24 mouse cellular contexts compared by ENCODE assay signal in the genomic region with DNA sequence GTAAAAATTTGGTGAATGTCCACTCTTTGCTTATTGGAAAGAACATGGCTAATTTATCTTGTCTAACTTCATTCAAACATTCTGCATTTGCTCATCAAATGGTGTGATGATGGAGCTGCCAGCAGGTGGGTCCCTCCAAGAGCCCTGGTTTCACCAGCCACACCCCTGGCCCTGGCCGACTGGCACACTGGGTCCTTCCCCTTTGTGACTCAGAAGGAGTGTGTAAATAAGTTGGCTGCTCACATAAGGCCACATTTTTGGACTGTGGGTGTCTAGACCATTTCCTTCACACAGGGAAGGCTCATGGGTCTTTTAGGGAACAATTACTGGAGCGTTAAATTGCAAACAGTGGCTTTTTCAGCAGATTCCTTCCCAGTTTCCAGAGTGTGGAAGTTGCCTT.
DNase-seq lines count a peak whose midpoint lies in the region; ATAC-seq lines count a peak whose summit lies in the region.
"Had no signal": no experiment of that assay in that cellular context is flagged by ENCODE, and none has a peak within 500 bp of the region (broad histone marks: within the 10 kb centered on the region; RNA-seq: fewer than 3 reads in every experiment).

No protein-coding gene starts in this region.

- intact Hi-C loops in left cerebral cortex, postnatal 4 days (cut with DNase I): no loop called here

- 62% methylated on average over 2 of the region's 2 CpGs for WGBS in kidney, embryonic 16.5 days
- WGBS in midbrain, embryonic 13.5 days: 80% methylated on average over 2 of the region's 2 CpGs

- no peak overlapping the region for H3K4me2 ChIP-seq in kidney, embryonic 16.5 days (replicated peaks; ENCODE audit: low read depth, low read length)
- H3K4me2 ChIP-seq in midbrain, embryonic 13.5 days (replicated peaks): no peak overlapping the region
- H3K4me2 ChIP-seq: forebrain, embryonic 12.5 days; forebrain, embryonic 15.5 days; heart, embryonic 12.5 days; heart, embryonic 15.5 days; hindbrain, embryonic 13.5 days had no signal

- no peak overlapping the region for H3K4me3 ChIP-seq in kidney, embryonic 16.5 days (ENCODE audit: low read length)
- H3K4me3 ChIP-seq in midbrain, embryonic 13.5 days (replicated peaks): no peak overlapping the region
- H3K4me3 ChIP-seq: forebrain, embryonic 12.5 days; forebrain, embryonic 15.5 days; heart, embryonic 12.5 days; heart, embryonic 15.5 days; hindbrain, embryonic 10.5 days; hindbrain, embryonic 13.5 days had no signal

- DNase-seq in kidney, adult 11 months: peak; percentile 18
- peak; percentile 97 for DNase-seq in Muller cell, postnatal 12 days (ENCODE audit: inconsistent ontology term)
- DNase-seq in fibroblast of lung, adult 2 months (ENCODE audit: low read depth): peak; percentile 54
- DNase-seq in cerebellum, postnatal 4 days (ENCODE audit: low spot score in 2 of 2): no peak
- DNase-seq in left cerebral cortex, postnatal 4 days: no peak
- DNase-seq: adrenal gland, adult 2 months; adrenal gland, postnatal 14 days; cerebellum, adult 11 months; cerebellum, adult 2 months; cerebellum, adult 9-11 months; cerebellum, postnatal 25 days; gastrocnemius, postnatal 25 days; heart, adult 18-20 months; heart, postnatal 10 days; heart, postnatal 36 days had no signal

- no peaks in the 10 kb centered on the region for H3K27me3 ChIP-seq in kidney, embryonic 16.5 days (ENCODE audit: insufficient read depth, low read length)
- no peaks in the 10 kb centered on the region for H3K27me3 ChIP-seq in midbrain, embryonic 13.5 days
- H3K27me3 ChIP-seq: forebrain, embryonic 12.5 days; forebrain, embryonic 15.5 days; heart, embryonic 12.5 days; heart, embryonic 15.5 days; hindbrain, embryonic 13.5 days had no signal

- no peak overlapping the region for H3K27ac ChIP-seq in kidney, embryonic 16.5 days (ENCODE audit: low read length)
- H3K27ac ChIP-seq in midbrain, embryonic 13.5 days: no peak overlapping the region
- H3K27ac ChIP-seq: forebrain, embryonic 12.5 days; forebrain, embryonic 15.5 days; heart, embryonic 15.5 days; hindbrain, embryonic 10.5 days; hindbrain, embryonic 13.5 days had no signal

- no peaks in the 10 kb centered on the region for H3K9me3 ChIP-seq in kidney, embryonic 16.5 days (ENCODE audit: low read length)
- no peaks in the 10 kb centered on the region for H3K9me3 ChIP-seq in midbrain, embryonic 13.5 days
- H3K9me3 ChIP-seq: forebrain, embryonic 12.5 days; forebrain, embryonic 15.5 days; heart, embryonic 12.5 days; heart, embryonic 15.5 days; hindbrain, embryonic 10.5 days; hindbrain, embryonic 13.5 days had no signal

- H3K36me3 ChIP-seq in kidney, embryonic 16.5 days (ENCODE audit: insufficient read depth, low read length): no peaks in the 10 kb centered on the region
- no peaks in the 10 kb centered on the region for H3K36me3 ChIP-seq in midbrain, embryonic 13.5 days
- H3K36me3 ChIP-seq: forebrain, embryonic 12.5 days; forebrain, embryonic 15.5 days; heart, embryonic 12.5 days; heart, embryonic 15.5 days; hindbrain, embryonic 10.5 days; hindbrain, embryonic 13.5 days had no signal

- H3K4me1 ChIP-seq in kidney, embryonic 16.5 days (ENCODE audit: insufficient read depth, low read length): no peaks in the 10 kb centered on the region
- no peaks in the 10 kb centered on the region for H3K4me1 ChIP-seq in midbrain, embryonic 13.5 days (replicated peaks)
- H3K4me1 ChIP-seq: forebrain, embryonic 12.5 days; forebrain, embryonic 15.5 days; heart, embryonic 12.5 days; heart, embryonic 15.5 days; hindbrain, embryonic 10.5 days; hindbrain, embryonic 13.5 days had no signal

- ATAC-seq in kidney, embryonic 16.5 days (ENCODE audit: low FRiP score, low TSS enrichment): no peak
- no peak for ATAC-seq in midbrain, embryonic 13.5 days
- ATAC-seq: forebrain, embryonic 15.5 days; hindbrain, embryonic 16.5 days had no signal

- no peak overlapping the region for H3K9ac ChIP-seq in kidney, embryonic 16.5 days (replicated peaks; ENCODE audit: low read length)
- H3K9ac ChIP-seq in midbrain, embryonic 13.5 days (replicated peaks): no peak overlapping the region
- H3K9ac ChIP-seq: forebrain, embryonic 12.5 days; forebrain, embryonic 15.5 days; heart, embryonic 12.5 days; heart, embryonic 15.5 days; hindbrain, embryonic 13.5 days had no signal

Comparison
In these comparisons a context has a peak if more than half of its experiments do, and no peak if none do; other contexts are left out.
1. DNase-seq: peak in kidney, adult 11 months (single experiment), Muller cell, postnatal 12 days (single experiment) and fibroblast of lung, adult 2 months (single experiment); none in cerebellum, postnatal 4 days (0 of 2) and left cerebral cortex, postnatal 4 days (single experiment).